Mouse (Mus musculus): ENCODE measurements around the gene Itgax.
"Not testable (repeated sequence)": the region's sequence is repeated elsewhere in the genome, so short reads cannot be mapped to it uniquely, and the experiment has no call there.

Gene Itgax

DNA sequence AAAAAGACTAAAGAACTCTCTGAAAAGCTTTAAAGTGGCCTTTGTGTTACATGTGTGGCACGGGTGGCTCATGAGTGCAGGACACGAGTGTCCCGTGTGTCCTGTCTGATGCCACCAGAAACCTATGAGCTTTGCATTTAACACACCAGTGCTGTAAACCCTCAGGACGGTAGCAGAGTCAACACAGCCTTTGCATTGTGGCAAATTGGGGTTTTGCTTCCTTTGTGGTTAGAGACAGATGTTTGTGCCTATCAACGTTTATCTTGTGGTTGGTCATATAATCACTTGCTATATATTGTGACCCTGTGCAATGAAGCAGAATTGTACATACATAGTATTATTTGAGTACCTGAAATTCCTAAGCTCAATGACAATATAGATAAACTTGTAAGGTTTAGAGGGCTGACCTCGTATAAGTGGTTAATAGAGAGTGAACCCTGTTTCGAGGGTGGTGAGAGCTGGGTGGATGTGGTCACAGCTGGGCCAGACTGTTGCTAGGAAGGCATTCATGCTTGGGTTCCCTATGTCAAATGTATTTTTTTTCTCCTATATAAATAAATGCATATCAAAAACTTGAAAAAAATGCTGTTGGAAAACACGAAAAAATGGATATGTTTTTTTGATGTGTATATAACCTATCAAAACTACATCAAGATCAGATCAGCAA is 29.5 kb downstream of the Itgax start:
- DNase-seq (ENCODE audit: low spot score in 2 of 2), result not testable (repeated sequence)

DNA sequence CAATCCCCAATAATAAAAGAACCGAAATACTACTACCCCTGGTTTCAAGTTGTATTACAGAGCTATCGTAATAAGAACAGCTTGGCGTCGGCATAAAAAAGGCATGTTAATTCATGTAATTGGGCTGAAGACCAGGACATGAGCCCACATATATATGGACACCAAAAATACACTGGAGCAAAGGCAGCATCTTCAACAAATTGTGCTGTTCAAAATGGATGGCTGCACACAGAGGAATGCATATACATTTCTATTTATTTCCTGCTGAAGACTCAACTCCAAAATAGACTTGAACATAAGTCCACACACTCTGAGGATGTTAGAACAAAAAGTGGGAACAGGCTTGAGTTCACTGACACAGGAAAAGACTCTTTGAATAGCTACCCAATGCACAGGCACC is 34.7 kb downstream of the Itgax start:
- DNase-seq (ENCODE audit: low spot score in 2 of 2), result no peak

DNA sequence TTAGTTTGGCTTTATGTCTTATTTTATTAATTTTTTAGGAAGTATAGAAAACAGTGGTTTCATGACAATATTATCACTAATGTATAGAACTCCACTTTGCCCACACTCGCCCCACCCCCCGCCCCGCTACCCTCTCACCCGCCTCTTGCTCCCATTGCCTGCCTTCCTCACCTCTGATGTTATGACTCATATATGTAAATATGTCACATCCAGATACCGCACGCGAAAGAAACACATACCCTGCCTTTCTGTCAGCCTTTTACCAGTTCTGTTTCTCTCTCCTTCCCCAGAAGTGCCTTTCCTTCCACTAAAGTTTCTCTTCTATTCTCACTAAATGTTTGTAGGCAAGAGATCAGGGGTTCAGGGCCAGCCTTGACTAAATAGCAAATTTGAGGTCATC is 37.0 kb downstream of the Itgax start:
- no peak for DNase-seq (ENCODE audit: low spot score in 2 of 2)

DNA sequence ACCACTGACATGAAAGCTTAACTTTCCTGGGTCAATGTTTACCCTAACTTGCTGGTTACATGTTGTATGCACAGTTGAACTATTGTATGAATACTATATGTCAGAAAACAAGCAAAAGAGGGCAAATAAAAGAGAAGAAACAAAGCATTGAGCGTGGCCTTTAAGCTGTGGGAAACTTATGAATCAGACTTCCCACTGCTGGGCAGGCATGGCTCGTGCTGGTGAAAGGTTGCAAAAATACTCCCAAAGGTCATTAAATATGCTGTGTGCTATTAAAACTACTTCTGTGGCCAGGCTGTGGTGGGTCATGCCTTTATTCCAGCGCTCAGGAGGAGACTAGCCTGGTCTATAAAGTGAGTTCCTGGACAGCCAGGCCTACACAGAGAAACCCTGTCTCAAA is 40.6 kb downstream of the Itgax start:
- no peak for DNase-seq (ENCODE audit: low spot score in 2 of 2)

DNA sequence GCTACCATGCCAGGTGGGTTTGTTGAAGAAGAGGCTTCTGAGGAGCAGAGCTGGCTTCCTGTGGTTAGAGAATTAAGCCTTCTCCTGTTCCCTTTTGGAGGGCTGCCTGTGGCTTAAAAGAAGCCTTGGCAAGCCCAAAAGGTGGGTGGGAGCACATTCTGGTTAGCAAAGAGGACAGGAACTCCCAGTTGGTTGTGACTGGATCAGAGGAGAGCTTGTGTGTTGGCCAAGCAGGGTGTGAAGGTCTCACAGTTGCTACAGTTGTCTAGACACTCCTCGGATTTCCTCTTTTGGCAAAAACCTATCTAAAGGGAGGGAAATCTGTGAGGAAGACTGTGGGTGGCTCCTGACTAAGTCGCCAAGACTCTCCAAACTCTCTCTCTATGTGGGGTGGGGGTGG is 49.0 kb downstream of the Itgax start:
- peak; percentile 13 for DNase-seq (ENCODE audit: low spot score in 2 of 2)

DNA sequence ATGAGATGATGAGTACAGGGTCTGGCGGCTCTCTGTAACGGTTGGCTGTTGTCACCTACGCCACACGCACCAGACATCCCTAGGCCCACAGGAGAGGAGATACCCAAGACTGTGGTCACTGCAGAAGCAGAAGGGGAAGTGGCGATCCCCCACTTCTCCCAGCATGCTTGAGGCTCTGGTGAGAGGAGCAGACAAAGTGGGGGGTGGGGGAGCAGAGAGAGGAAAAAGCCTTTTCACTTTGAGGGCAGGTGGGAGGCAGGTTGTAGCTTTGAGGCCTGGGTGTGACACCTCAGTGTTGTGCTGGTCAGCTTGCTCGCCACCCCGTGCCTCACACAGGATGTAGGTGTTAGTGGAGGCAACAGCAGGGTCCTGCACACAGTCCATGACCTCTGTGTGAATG is 50.8 kb downstream of the Itgax start:
- DNase-seq (ENCODE audit: low spot score in 2 of 2), result no peak

DNA sequence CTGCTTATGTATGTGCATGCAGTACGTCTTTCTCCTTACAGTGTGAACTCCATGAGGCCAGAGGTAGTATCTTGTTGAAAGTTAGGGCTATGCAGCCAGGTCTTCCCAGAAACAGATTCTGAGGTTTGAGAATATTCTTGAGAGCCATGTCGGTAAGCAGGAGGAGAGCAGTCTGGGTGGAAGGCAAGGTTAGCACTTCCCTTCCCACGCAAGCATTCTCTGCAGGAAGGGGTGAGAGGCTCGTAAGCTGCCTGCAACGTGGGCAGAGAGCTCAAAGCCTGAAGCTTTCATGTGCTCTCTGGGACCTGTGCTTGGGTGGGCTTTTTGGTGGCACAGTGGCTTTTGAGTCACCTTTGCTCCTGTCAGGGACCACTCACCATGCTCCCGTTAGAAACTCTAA is 51.2 kb downstream of the Itgax start:
- no peak for DNase-seq (ENCODE audit: low spot score in 2 of 2)

DNA sequence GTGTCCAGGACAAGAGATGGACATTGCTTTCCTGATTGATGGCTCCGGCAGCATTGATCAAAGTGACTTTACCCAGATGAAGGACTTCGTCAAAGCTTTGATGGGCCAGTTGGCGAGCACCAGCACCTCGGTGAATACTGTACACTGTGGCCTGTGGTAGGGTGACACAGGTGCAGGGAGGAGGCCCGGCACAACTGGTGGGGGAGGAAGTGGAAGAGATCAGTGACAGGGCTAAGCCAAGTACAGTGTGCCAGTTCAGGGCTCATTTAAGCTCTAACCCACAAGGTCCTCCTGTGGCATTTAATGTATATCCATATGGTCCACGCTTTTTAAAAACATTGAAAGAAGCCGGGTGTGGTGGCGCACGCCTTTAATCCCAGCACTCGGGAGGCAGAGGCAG is 52.3 kb downstream of the Itgax start:
- DNase-seq (ENCODE audit: low spot score in 2 of 2), result no peak
